Mouse (Mus musculus): ENCODE measurements around the gene Vmn1r8. TPM values are rescaled to one million over a fixed set of nuclear protein-coding genes. Genes with fewer than 3 reads are reported as not detected.

Gene Vmn1r8
- total RNA-seq, 1 experiment: not detected

DNA sequence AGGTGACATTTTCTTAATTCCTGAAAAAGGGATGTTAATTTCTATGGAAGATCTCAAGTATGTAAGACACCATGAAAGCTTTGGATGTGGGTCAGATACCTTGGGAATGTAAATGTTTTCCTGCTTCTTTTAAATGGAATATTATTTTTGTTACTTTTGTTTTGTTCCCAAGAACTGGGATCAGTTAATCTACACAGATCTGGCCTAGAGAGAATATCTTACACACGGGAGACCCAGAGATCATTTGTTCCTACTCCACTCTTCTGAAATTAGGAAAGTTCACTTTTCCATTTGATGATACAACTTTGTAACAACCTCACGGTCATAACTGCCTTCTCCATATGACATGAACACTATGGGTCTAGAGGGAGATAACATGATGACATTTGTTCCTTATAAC is 34.4 kb downstream of the Vmn1r8 start, which contains the start of gene Vmn1r9:
Gene Vmn1r9, plus strand, starts transcription at position 301 of the 400 bp plus-strand sequence.
- H3K9me3 ChIP-seq (ENCODE audit: control insufficient read depth, insufficient read depth, low read depth, low read length): no peaks in the 10 kb centered on the region
- TF ChIP-seq CHD2 (IDR thresholded peaks at IDR 0.05; ENCODE audit: low read depth, low read length) (no peak), HCFC1 (IDR thresholded peaks at IDR 0.05; ENCODE audit: borderline replicate concordance, insufficient read depth, low read length) (no peak), ZC3H11A (IDR thresholded peaks at IDR 0.05; ENCODE audit: borderline replicate concordance, low read depth, low read length) (no peak), MAFK (IDR thresholded peaks at IDR 0.05; ENCODE audit: insufficient read depth, low read depth, low read length) (no peak), ZNF384 (IDR thresholded peaks at IDR 0.05; ENCODE audit: low read depth, low read length) (no peak)
- no peak within 1 kb of the TSS for H3K9ac ChIP-seq (ENCODE audit: insufficient read depth, low read depth, low read length, poor library complexity, severe bottlenecking)
- no peak within 1 kb of the TSS for H3K4me3 ChIP-seq (ENCODE audit: insufficient read depth in 1 of 2, low read depth in 1 of 2, low read length in 2 of 2, poor library complexity in 1 of 2, severe bottlenecking in 1 of 2)
- in situ Hi-C loops (cut with MboI; ENCODE audit: low sequenced_read_pairs in 2 of 2, unreplicated experiment in 2 of 2): no loop called here
- no peaks in the 10 kb centered on the region for H3K36me3 ChIP-seq (ENCODE audit: control insufficient read depth, insufficient read depth, low read length, poor library complexity, severe bottlenecking)
- no peaks in the 10 kb centered on the region for H3K4me1 ChIP-seq (ENCODE audit: control insufficient read depth in 2 of 2, insufficient read depth in 2 of 2, low read length in 2 of 2, poor library complexity in 1 of 2)
- DNase-seq (ENCODE audit: low read depth, low spot score): no peak
- no peak within 1 kb of the TSS for H3K27ac ChIP-seq (ENCODE audit: insufficient read depth, low read depth, low read length, poor library complexity, severe bottlenecking)

Other genes starting within 250 kb of the Vmn1r8 start
- 19.8 and 24.8 TPM in 2 replicates for gene Kbtbd2, start 234.5 kb upstream of the Vmn1r8 start, total RNA-seq (2012; rRNA removed)
- gene Fkbp9, start 200.2 kb upstream of the Vmn1r8 start, total RNA-seq (2012; rRNA removed): 204 and 345 TPM in 2 replicates
- gene Nt5c3, start 108.4 kb upstream of the Vmn1r8 start, total RNA-seq (2012; rRNA removed): 15.6 and 17.7 TPM in 2 replicates
- gene Vmn1r4, start 108.3 kb upstream of the Vmn1r8 start, total RNA-seq (2012; rRNA removed): 0.36 TPM in 1 of 2 replicates, not detected in the other
- not detected in 2 replicates for gene Vmn1r5, start 62.0 kb upstream of the Vmn1r8 start, total RNA-seq (2012; rRNA removed)
- gene Vmn1r6, start 35.0 kb upstream of the Vmn1r8 start, total RNA-seq (2012; rRNA removed): not detected in 2 replicates
- gene Vmn1r7, start 7.0 kb upstream of the Vmn1r8 start, total RNA-seq (2012; rRNA removed): not detected in 2 replicates
- gene Vmn1r9, start 34.5 kb downstream of the Vmn1r8 start, total RNA-seq (2012; rRNA removed): not detected in 2 replicates
- gene Vmn1r10, start 77.2 kb downstream of the Vmn1r8 start, total RNA-seq (2012; rRNA removed): not detected in 2 replicates
- not detected in 2 replicates for gene Vmn1r11, start 101.2 kb downstream of the Vmn1r8 start, total RNA-seq (2012; rRNA removed)
- not detected in 2 replicates for gene Vmn1r12, start 124.6 kb downstream of the Vmn1r8 start, total RNA-seq (2012; rRNA removed)
- gene Vmn1r13, start 171.0 kb downstream of the Vmn1r8 start, total RNA-seq (2012; rRNA removed): not detected in 2 replicates
- 0.04 and 0.05 TPM in 2 replicates for gene Vmn1r14, start 199.4 kb downstream of the Vmn1r8 start, total RNA-seq (2012; rRNA removed)
- gene Vmn1r15, start 225.7 kb downstream of the Vmn1r8 start, total RNA-seq (2012; rRNA removed): not detected in 2 replicates